Mouse (Mus musculus): ENCODE measurements at regions not wholly inside any gene's neighbourhood (a gene's known extent, or its start where the extent isn't known, plus 50 kb on each side); places are given as distances from the start of the nearest gene placed in this dataset.

- no peak overlapping the region for H3K9ac ChIP-seq (ENCODE audit: low read length)
- H3K27me3 ChIP-seq (ENCODE audit: control insufficient read depth, insufficient read depth, low read length), result no peaks in the 10 kb centered on the region
- 59% methylated on average over 2 of the region's 2 CpGs for WGBS
- no peaks in the 10 kb centered on the region for H3K9me3 ChIP-seq (replicated peaks; ENCODE audit: control insufficient read depth, low read length)
- no peak for ATAC-seq (replicated peaks; ENCODE audit: extremely low read depth, insufficient read depth, low FRiP score)
- H3K36me3 ChIP-seq (ENCODE audit: control insufficient read depth, insufficient read depth), result no peaks in the 10 kb centered on the region
- no peak overlapping the region for H3K27ac ChIP-seq (ENCODE audit: low read length)
- no peak overlapping the region for H3K4me2 ChIP-seq (ENCODE audit: low read depth, low read length)
- H3K4me3 ChIP-seq (ENCODE audit: low read length), result no peak overlapping the region
- H3K4me1 ChIP-seq (ENCODE audit: control insufficient read depth, insufficient read depth, low read length), result no peaks in the 10 kb centered on the region
Observed at GRCm38 (mm10) chr12:32640591-32640990, 178.8 kb upstream of the Nampt start.

GRCm38 (mm10) chr12:32642493-32642892 is 176.9 kb upstream of the Nampt start:
- H3K9ac ChIP-seq (ENCODE audit: low read length), result no peak overlapping the region
- H3K27me3 ChIP-seq (ENCODE audit: control insufficient read depth, insufficient read depth, low read length), result no peaks in the 10 kb centered on the region
- H3K4me1 ChIP-seq (ENCODE audit: control insufficient read depth, insufficient read depth, low read length), result no peaks in the 10 kb centered on the region
- no peaks in the 10 kb centered on the region for H3K36me3 ChIP-seq (ENCODE audit: control insufficient read depth, insufficient read depth)
- no peaks in the 10 kb centered on the region for H3K9me3 ChIP-seq (replicated peaks; ENCODE audit: control insufficient read depth, low read length)
- WGBS, result 64% methylated on average over 1 of the region's 1 CpGs
- no peak overlapping the region for H3K4me2 ChIP-seq (ENCODE audit: low read depth, low read length)
- no peak overlapping the region for H3K27ac ChIP-seq (ENCODE audit: low read length)
- no peak for ATAC-seq (replicated peaks; ENCODE audit: extremely low read depth, insufficient read depth, low FRiP score)
- H3K4me3 ChIP-seq (ENCODE audit: low read length), result no peak overlapping the region

DNA sequence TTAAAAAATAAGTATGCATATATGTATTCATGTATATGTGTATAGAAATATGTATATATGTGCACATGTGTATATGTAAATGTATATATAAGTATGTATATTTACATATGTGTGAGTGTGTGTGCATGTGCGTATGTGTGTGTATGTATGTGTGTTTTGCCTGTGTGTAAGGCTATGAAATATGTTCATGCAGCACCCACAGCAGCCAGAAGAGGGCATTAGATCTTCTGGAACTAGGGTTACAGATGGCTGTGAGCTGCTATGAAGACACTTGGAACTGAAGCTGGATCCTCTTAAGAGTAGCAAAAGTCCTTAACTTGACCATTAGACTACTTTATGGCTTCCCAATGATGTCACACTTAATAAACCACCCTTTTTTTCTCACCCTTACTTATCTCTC is 166.2 kb upstream of the Nampt start:
- Histone ChIP-seq H3K27me3 (ENCODE audit: control insufficient read depth, insufficient read depth, low read length) (no peaks in the 10 kb centered on the region), H3K9me3 (replicated peaks; ENCODE audit: control insufficient read depth, low read length) (no peaks in the 10 kb centered on the region), H3K27ac (ENCODE audit: low read length) (no peak overlapping the region), H3K4me2 (ENCODE audit: low read depth, low read length) (no peak overlapping the region), H3K36me3 (ENCODE audit: control insufficient read depth, insufficient read depth) (no peaks in the 10 kb centered on the region), H3K4me3 (ENCODE audit: low read length) (no peak overlapping the region), H3K4me1 (ENCODE audit: control insufficient read depth, insufficient read depth, low read length) (no peaks in the 10 kb centered on the region; the same call in 1 of the 2 replicates), H3K9ac (ENCODE audit: low read length) (no peak overlapping the region)
- 96% methylated on average over 1 of the region's 1 CpGs for WGBS
- no peak for ATAC-seq (replicated peaks; ENCODE audit: extremely low read depth, insufficient read depth, low FRiP score)

- no peaks in the 10 kb centered on the region for H3K9me3 ChIP-seq (replicated peaks; ENCODE audit: control insufficient read depth, low read length)
- no peak for ATAC-seq (replicated peaks; ENCODE audit: extremely low read depth, insufficient read depth, low FRiP score)
Observed at GRCm38 (mm10) chr12:32656194-32656593, 163.2 kb upstream of the Nampt start.

GRCm38 (mm10) chr12:32661782-32662413 is 157.4 kb upstream of the Nampt start:
- no peak overlapping the region for H3K9ac ChIP-seq (ENCODE audit: low read length)
- ATAC-seq (replicated peaks; ENCODE audit: extremely low read depth, insufficient read depth, low FRiP score), result no peak

More at GRCm38 (mm10) chr12:32656194-32656593, 163.2 kb upstream of the Nampt start:
- Histone ChIP-seq H3K4me2 (ENCODE audit: low read depth, low read length) (no peak overlapping the region), H3K9ac (ENCODE audit: low read length) (no peak overlapping the region), H3K36me3 (ENCODE audit: control insufficient read depth, insufficient read depth) (no peaks in the 10 kb centered on the region), H3K27ac (ENCODE audit: low read length) (no peak overlapping the region), H3K4me1 (ENCODE audit: control insufficient read depth, insufficient read depth, low read length) (no peaks in the 10 kb centered on the region; the same call in 1 of the 2 replicates), H3K27me3 (ENCODE audit: control insufficient read depth, insufficient read depth, low read length) (no peaks in the 10 kb centered on the region), H3K4me3 (ENCODE audit: low read length) (no peak overlapping the region)
- 37% methylated on average over 2 of the region's 2 CpGs for WGBS

GRCm38 (mm10) chr12:32666040-32666439 is 153.3 kb upstream of the Nampt start:
- Histone ChIP-seq H3K27ac (ENCODE audit: low read length) (no peak overlapping the region), H3K9ac (ENCODE audit: low read length) (no peak overlapping the region), H3K36me3 (ENCODE audit: control insufficient read depth, insufficient read depth) (no peaks in the 10 kb centered on the region), H3K27me3 (ENCODE audit: control insufficient read depth, insufficient read depth, low read length) (no peaks in the 10 kb centered on the region), H3K4me3 (ENCODE audit: low read length) (no peak overlapping the region), H3K4me1 (ENCODE audit: control insufficient read depth, insufficient read depth, low read length) (0 out of 2 replicates have a peak, but pooled peaks cover 2% of the 10 kb centered on the region), H3K4me2 (ENCODE audit: low read depth, low read length) (no peak overlapping the region), H3K9me3 (replicated peaks; ENCODE audit: control insufficient read depth, low read length) (no peaks in the 10 kb centered on the region)
- ATAC-seq (replicated peaks; ENCODE audit: extremely low read depth, insufficient read depth, low FRiP score), result no peak
- 79% methylated on average over 1 of the region's 1 CpGs for WGBS

More at GRCm38 (mm10) chr12:32661782-32662413, 157.4 kb upstream of the Nampt start:
- 68% methylated on average over 8 of the region's 8 CpGs for WGBS
- Histone ChIP-seq H3K27ac (ENCODE audit: low read length) (no peak overlapping the region), H3K9me3 (replicated peaks; ENCODE audit: control insufficient read depth, low read length) (no peaks in the 10 kb centered on the region), H3K4me2 (ENCODE audit: low read depth, low read length) (no peak overlapping the region), H3K4me3 (ENCODE audit: low read length) (no peak overlapping the region), H3K4me1 (ENCODE audit: control insufficient read depth, insufficient read depth, low read length) (0 out of 2 replicates have a peak, but pooled peaks cover 2% of the 10 kb centered on the region), H3K36me3 (ENCODE audit: control insufficient read depth, insufficient read depth) (no peaks in the 10 kb centered on the region), H3K27me3 (ENCODE audit: control insufficient read depth, insufficient read depth, low read length) (no peaks in the 10 kb centered on the region)

DNA sequence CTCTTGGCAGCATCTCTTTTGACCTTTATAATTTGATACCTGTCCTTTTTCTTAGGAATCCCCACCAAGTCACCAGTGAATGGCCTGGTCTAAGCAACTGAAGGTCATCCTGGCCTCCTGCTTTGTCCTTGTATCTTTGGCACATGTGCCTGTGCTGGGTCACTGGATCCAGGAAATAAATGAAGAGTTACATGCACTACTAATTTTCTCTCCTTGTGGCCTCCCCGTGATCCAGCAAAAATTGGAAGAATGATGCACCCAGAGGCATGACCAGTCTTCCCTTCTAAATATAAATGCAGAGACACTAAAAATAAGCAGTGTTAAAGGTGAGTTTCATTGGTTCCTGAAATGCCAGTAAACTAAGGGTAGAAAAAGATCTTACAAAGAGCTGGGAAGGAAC is 141.4 kb upstream of the Nampt start:
- Histone ChIP-seq H3K9ac (ENCODE audit: low read length) (no peak overlapping the region), H3K27ac (ENCODE audit: low read length) (no peak overlapping the region), H3K4me2 (ENCODE audit: low read depth, low read length) (no peak overlapping the region), H3K4me3 (ENCODE audit: low read length) (no peak overlapping the region), H3K9me3 (replicated peaks; ENCODE audit: control insufficient read depth, low read length) (no peaks in the 10 kb centered on the region), H3K27me3 (ENCODE audit: control insufficient read depth, insufficient read depth, low read length) (no peaks in the 10 kb centered on the region), H3K4me1 (ENCODE audit: control insufficient read depth, insufficient read depth, low read length) (peaks cover 11% of the 10 kb centered on the region), H3K36me3 (ENCODE audit: control insufficient read depth, insufficient read depth) (no peaks in the 10 kb centered on the region)
- WGBS, result 62% methylated on average over 1 of the region's 1 CpGs
- no peak for ATAC-seq (replicated peaks; ENCODE audit: extremely low read depth, insufficient read depth, low FRiP score)

- Histone ChIP-seq H3K9ac (ENCODE audit: low read length) (no peak overlapping the region), H3K4me1 (ENCODE audit: control insufficient read depth, insufficient read depth, low read length) (peaks cover 11% of the 10 kb centered on the region), H3K27ac (ENCODE audit: low read length) (no peak overlapping the region), H3K27me3 (ENCODE audit: control insufficient read depth, insufficient read depth, low read length) (no peaks in the 10 kb centered on the region), H3K9me3 (replicated peaks; ENCODE audit: control insufficient read depth, low read length) (no peaks in the 10 kb centered on the region), H3K4me2 (ENCODE audit: low read depth, low read length) (no peak overlapping the region), H3K36me3 (ENCODE audit: control insufficient read depth, insufficient read depth) (no peaks in the 10 kb centered on the region), H3K4me3 (ENCODE audit: low read length) (no peak overlapping the region)
- no peak for ATAC-seq (replicated peaks; ENCODE audit: extremely low read depth, insufficient read depth, low FRiP score)
- WGBS, result 30% methylated on average over 1 of the region's 1 CpGs
Observed at GRCm38 (mm10) chr12:32678756-32679155, 140.6 kb upstream of the Nampt start.

- H3K36me3 ChIP-seq (ENCODE audit: control insufficient read depth, insufficient read depth), result no peaks in the 10 kb centered on the region
- H3K27ac ChIP-seq (ENCODE audit: low read length), result no peak overlapping the region
- no peak overlapping the region for H3K9ac ChIP-seq (ENCODE audit: low read length)
- peaks cover 11% of the 10 kb centered on the region for H3K4me1 ChIP-seq (ENCODE audit: control insufficient read depth, insufficient read depth, low read length)
- 79% methylated on average over 3 of the region's 3 CpGs for WGBS
- no peak for ATAC-seq (replicated peaks; ENCODE audit: extremely low read depth, insufficient read depth, low FRiP score)
- no peak overlapping the region for H3K4me2 ChIP-seq (ENCODE audit: low read depth, low read length)
- H3K4me3 ChIP-seq (ENCODE audit: low read length), result no peak overlapping the region
- no peaks in the 10 kb centered on the region; the same call in 1 of the 2 replicates for H3K27me3 ChIP-seq (ENCODE audit: control insufficient read depth, insufficient read depth, low read length)
- no peaks in the 10 kb centered on the region for H3K9me3 ChIP-seq (replicated peaks; ENCODE audit: control insufficient read depth, low read length)
Observed at GRCm38 (mm10) chr12:32681910-32682309, 137.4 kb upstream of the Nampt start.

All from heart, embryonic 16.5 days (tissue).